Mouse (Mus musculus): ENCODE measurements around the gene Hoxb3. TPM values are rescaled to one million over a fixed set of nuclear protein-coding genes. Genes with fewer than 3 reads are reported as not detected.

Hoxb3 gene
- total RNA-seq (2022): not detected

DNA sequence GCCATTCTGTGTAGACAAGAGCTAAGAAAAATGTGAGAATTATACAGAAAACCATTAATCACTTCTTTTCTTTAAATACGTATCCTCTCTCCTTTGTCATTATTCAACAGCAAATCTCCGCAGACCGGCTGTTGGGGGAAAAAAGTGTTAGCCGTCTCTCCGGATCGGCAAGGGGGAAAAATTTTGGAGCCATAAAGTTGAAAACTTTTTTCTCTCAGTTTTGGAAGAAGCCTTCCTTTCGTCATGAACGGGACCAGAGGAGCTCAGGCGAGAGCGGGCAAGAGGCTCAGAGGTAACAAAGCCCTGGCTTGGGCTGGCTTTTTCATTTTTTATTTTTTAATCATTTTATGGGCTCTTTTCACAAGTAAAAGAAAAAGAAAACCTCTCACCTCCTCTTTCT is at the start of gene Hoxb3:
TSS of gene Hoxb3 (plus strand) at position 173 of the 400 bp plus-strand sequence.
- DNase-seq (ENCODE audit: low spot score in 2 of 2): no peak

GRCm38 (mm10) chr11:96274428-96274827 is 48.7 kb upstream of the Hoxb3 start:
- DNase-seq (ENCODE audit: low spot score in 2 of 2): no peak

GRCm38 (mm10) chr11:96275896-96276295 is 47.2 kb upstream of the Hoxb3 start:
- no peak for DNase-seq (ENCODE audit: low spot score in 2 of 2)

- DNase-seq (ENCODE audit: low spot score in 2 of 2): no peak
Measured at GRCm38 (mm10) chr11:96277151-96278044, 45.7 kb upstream of the Hoxb3 start.

GRCm38 (mm10) chr11:96278324-96278723 is 44.8 kb upstream of the Hoxb3 start:
- no peak for DNase-seq (ENCODE audit: low spot score in 2 of 2)

DNA sequence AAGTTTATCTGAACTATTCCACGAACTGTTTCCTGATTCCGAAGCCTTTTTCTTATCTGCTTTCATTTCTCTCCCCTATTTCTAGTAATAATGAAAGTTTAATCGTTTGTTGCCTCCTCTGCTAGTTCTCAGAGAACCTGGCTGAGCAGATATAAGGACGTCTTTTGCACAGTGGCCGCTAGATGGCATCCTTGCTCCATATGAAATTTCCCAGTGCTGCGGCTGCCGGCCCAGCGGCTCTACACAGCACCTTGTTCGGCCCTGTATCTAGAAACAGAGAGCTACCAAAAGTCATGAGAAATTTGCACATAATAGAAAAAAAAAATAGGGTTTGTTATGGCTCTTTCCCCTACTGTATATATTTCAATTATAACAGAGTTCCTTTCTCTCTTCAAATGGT is 44.4 kb upstream of the Hoxb3 start:
- peak; percentile 38 to 56 for DNase-seq (ENCODE audit: low spot score in 2 of 2)

- DNase-seq (ENCODE audit: low spot score in 2 of 2): no peak
Measured at GRCm38 (mm10) chr11:96279421-96280233, 43.5 kb upstream of the Hoxb3 start.

- no peak for DNase-seq (ENCODE audit: low spot score in 2 of 2)
Measured at GRCm38 (mm10) chr11:96280399-96281378, 42.4 kb upstream of the Hoxb3 start.

DNA sequence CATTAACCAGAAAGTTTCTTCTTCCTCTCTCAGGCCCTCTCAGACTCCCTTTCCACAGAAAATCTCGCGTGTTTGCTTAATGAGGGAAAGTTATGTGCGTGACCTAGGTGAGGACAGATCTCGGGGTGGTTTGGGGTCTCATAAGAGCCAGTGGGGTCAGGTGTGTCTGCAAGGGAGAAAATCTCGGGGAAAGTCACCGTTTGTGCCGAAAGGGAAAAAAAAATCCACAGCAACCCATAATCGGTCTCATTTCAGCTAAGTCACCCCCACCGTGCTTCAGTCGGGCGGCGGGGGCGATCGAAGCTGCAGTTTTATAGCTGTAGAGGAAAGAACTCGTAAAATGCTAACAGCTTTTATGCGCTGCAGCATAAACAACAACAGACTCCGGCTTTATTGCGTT is 41.7 kb upstream of the Hoxb3 start:
- DNase-seq (ENCODE audit: low spot score in 2 of 2): no peak

DNA sequence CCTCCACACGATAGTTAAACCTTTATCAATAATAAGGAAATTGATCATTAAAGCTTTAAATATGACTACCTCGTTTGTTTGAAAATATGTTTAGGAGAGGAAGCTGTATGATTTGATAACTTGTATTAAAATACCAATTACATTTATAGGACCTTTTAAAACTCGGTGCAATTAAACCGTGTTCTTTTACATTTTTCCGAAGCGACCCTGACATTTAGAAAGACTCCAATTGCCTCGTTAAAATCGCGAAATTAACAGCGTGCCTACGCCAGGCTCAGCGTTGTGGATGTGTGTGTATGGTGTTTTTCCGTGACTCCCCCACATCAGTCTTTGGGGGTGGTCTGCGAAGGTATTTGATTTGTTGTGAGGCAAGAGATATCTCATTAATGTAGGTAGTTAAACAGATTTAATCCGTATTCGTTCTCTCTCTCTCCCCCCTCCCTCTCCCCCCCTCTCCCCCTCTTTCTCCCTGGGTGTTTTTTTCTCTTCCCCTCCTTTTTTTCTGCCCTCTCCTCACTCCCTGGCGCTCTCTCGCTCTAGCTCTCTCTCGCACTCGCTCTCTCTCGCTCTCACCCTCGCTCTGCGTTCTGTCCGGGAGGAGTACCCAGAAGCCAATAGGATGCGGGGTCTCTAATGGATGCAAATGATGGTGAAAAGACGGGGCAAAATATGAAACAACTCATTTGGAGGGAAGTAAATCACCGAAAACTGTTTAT is 41.1 kb upstream of the Hoxb3 start, which contains the start of gene Hoxb8:
TSS of gene Hoxb8 (plus strand) at position 51 of the 716 bp plus-strand sequence.
- DNase-seq (ENCODE audit: low spot score in 2 of 2): no peak

DNA sequence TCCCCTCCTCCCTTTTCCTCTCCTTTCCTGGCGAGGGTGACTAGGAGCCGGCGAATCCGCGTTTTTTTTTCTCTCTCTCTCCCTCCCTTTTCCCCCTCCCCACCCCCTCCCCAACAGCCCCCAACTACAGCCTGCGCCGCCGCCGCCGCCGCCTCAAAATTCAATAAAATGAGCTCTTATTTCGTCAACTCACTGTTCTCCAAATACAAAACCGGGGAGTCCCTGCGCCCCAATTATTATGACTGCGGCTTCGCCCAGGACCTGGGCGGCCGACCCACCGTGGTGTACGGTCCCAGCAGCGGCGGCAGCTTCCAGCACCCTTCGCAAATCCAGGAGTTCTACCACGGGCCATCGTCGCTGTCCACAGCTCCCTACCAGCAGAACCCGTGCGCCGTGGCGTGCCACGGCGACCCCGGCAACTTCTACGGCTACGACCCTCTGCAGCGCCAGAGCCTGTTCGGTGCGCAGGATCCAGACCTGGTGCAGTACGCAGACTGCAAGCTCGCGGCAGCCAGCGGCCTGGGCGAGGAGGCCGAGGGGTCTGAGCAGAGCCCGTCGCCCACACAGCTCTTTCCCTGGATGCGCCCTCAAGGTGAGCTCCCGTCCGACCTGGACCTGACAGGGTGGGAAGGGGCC is 40.2 kb upstream of the Hoxb3 start:
- DNase-seq (ENCODE audit: low spot score in 2 of 2): no peak

DNA sequence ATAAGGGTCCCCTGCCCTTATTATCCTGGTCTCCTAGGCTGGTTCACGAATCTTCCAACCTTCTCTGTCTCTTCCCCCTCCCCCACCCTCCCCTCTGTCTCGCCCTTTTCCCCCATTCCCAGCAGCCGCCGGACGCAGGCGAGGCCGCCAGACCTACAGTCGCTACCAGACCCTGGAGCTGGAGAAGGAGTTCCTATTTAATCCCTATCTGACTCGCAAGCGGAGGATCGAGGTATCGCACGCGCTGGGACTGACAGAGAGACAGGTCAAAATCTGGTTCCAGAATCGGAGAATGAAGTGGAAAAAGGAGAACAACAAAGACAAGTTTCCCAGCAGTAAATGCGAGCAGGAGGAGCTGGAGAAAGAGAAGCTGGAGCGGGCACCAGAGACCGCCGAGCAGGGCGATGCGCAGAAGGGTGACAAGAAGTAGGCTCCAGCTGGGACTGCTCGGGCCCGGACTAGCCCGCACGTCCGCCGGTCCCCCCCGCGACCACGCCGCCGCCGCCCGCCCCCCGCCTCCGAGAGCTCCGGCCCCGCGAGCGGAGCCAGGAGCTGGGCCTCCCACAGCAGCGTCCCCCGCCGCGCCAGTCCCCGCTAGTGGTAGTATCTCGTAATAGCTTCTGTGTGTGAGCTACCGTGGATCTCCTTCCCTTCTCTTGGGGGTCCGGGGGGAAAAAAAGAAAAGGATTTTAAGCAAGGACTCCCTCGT is 38.9 kb upstream of the Hoxb3 start:
- no peak for DNase-seq (ENCODE audit: low spot score in 2 of 2)

GRCm38 (mm10) chr11:96284774-96285734 is 38.1 kb upstream of the Hoxb3 start:
- DNase-seq (ENCODE audit: low spot score in 2 of 2): no peak

DNA sequence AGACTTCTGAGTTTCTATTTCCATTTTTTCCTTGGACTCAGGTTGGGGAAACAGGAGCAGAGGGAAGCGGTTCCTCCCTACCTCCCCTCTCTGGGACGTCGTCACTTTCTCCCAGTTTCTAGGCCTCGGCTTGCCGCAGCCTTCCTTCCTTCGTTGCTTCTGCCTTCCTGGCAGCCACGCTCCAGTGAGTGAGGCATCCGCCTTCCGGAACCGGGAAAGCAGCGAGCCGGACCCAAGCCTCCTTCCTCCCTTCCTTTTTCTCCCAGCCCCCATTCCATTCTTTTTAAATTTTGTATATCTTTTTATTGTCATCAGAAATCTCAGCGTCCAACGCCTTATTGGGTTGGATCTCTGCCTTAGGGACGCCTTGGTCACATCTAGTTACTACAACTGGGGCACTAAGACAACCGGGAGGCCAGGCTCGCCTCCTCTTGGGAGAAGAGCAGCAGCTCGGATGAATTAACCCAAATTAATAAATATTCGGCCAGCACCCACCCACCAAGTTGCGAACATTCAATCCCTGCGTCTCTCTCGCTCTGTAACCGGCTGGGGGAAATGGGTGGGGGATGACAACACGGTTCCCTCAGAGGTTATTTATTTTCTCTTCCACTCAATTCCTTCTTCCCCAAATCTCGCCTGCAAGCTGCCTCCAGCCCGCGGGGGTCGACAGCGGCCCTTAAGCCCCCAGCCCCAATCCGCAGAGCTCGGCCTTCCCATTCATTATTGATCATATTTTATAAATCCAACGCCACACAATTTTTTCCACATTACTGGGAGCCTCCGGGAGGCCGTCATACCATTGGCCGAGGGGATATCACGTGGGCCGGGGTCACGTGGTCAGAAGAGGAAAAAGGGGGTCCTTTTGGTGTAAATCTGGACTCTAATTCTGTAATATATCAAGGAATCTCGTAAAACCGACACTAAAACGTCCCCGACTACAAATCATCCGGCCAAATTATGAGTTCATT is 37.1 kb upstream of the Hoxb3 start, which contains the start of gene Hoxb7:
TSS of gene Hoxb7 (plus strand) at position 853 of the 968 bp plus-strand sequence.
- no peak for DNase-seq (ENCODE audit: low spot score in 2 of 2)

GRCm38 (mm10) chr11:96286739-96287385 is 36.3 kb upstream of the Hoxb3 start:
- no peak for DNase-seq (ENCODE audit: low spot score in 2 of 2)

GRCm38 (mm10) chr11:96287411-96287810 is 35.7 kb upstream of the Hoxb3 start:
- DNase-seq (ENCODE audit: low spot score in 2 of 2): no peak
